Mouse (Mus musculus) stomach, embryonic 14.5 days (tissue): ENCODE measurements around the gene Tmem80. TPM values are rescaled to one million over a fixed set of nuclear protein-coding genes. Genes with fewer than 3 reads are reported as not detected.

Source experiments
- ATAC-seq: fragments of 200-750 bp; cut with Nextera tagmentation; 2 replicates; pipeline ENCODE4 v1.8.0; 2017; ENCODE audit warnings: low read depth, moderate TSS enrichment; ENCODE audit not compliant: insufficient number of reproducible peaks, insufficient read depth, low FRiP score
- H3K27ac ChIP-seq: fragments of 300-500 bp; sonication (generic); 2 replicates; pipeline ENCODE4 v1.5.1; 2014; ENCODE audit warnings: mild to moderate bottlenecking, low read length, moderate library complexity, mixed read lengths
- H3K27me3 ChIP-seq: fragments of 300-500 bp; sonication (generic); 2 replicates; pipeline ENCODE4 v1.6.1; 2014; ENCODE audit warnings: low read length, control low read depth, mixed read lengths; ENCODE audit not compliant: control insufficient read depth, insufficient read depth
- H3K36me3 ChIP-seq: fragments of 300-500 bp; sonication (generic); 2 replicates; pipeline ENCODE4 v1.6.1; 2014; ENCODE audit warnings: mild to moderate bottlenecking, control low read depth, low read length, moderate library complexity, mixed read lengths; ENCODE audit not compliant: control insufficient read depth, insufficient read depth
- H3K4me1 ChIP-seq: fragments of 300-500 bp; sonication (generic); 2 replicates; pipeline ENCODE4 v1.6.1; 2014; ENCODE audit warnings: low read length, control low read depth, mixed read lengths; ENCODE audit not compliant: control insufficient read depth, insufficient read depth
- H3K4me2 ChIP-seq: fragments of 300-500 bp; sonication (generic); replicated peaks from 2 replicates; pipeline ENCODE4 v1.6.1; 2014; ENCODE audit warnings: low read depth, low read length, control low read depth
- H3K4me3 ChIP-seq: fragments of 300-500 bp; sonication (generic); 2 replicates; pipeline ENCODE4 v1.5.1; 2014; ENCODE audit warnings: low read depth, low read length, control low read depth
- H3K9ac ChIP-seq: fragments of 300-500 bp; sonication (generic); replicated peaks from 2 replicates; pipeline ENCODE4 v1.6.1; 2014; ENCODE audit warnings: low read depth, mild to moderate bottlenecking, control low read depth, low read length, moderate library complexity, mixed read lengths
- H3K9me3 ChIP-seq: fragments of 300-500 bp; sonication (generic); 2 replicates; pipeline ENCODE4 v1.6.1; 2016; ENCODE audit warnings: low read depth, low read length, control low read depth; ENCODE audit not compliant: control insufficient read depth
- WGBS: fragments of 180-500 bp; shearing (Covaris S2); extraction: QIAGEN DNeasy Blood & Tissue Kit; methylation state at CpG from one replicate; pipeline ENCODE4 v1.1.7; 2014; 5-methylcytosine and 5-hydroxymethylcytosine counted together
- polyA plus RNA-seq: library from polyadenylated mRNA; unstranded; fragments of >200 nt; fragmentation: Nextera tagmentation; extraction: Ambion mirVana; gene quantifications from 2 replicates; pipeline ENCODE4 v1.2.1, GENCODE M21; 2014

Tmem80 gene
- 30.8 and 32.4 TPM in 2 replicates for polyA plus RNA-seq

GRCm38 (mm10) chr7:141327469-141328372, at the start of gene Tmem80, which contains the start of gene Deaf1:
TSS of gene Tmem80 (plus strand) at chr7:141327739.
TSS of gene Deaf1 (minus strand) at chr7:141327690.
- Histone ChIP-seq H3K4me2 (peak within 1 kb of the TSS; percentile 100), H3K9me3 (no peaks in the 10 kb centered on the region), H3K9ac (peak within 1 kb of the TSS; percentile 87), H3K27ac (peak within 1 kb of the TSS; percentile 99), H3K4me1 (peaks cover 14% of the 10 kb centered on the region), H3K36me3 (peaks cover 15% of the 10 kb centered on the region), H3K27me3 (no peaks in the 10 kb centered on the region), H3K4me3 (peak within 1 kb of the TSS; percentile 65)
- under 1% methylated on average over 105 of the region's 105 CpGs for WGBS
- peak; percentile 95 for ATAC-seq

DNA sequence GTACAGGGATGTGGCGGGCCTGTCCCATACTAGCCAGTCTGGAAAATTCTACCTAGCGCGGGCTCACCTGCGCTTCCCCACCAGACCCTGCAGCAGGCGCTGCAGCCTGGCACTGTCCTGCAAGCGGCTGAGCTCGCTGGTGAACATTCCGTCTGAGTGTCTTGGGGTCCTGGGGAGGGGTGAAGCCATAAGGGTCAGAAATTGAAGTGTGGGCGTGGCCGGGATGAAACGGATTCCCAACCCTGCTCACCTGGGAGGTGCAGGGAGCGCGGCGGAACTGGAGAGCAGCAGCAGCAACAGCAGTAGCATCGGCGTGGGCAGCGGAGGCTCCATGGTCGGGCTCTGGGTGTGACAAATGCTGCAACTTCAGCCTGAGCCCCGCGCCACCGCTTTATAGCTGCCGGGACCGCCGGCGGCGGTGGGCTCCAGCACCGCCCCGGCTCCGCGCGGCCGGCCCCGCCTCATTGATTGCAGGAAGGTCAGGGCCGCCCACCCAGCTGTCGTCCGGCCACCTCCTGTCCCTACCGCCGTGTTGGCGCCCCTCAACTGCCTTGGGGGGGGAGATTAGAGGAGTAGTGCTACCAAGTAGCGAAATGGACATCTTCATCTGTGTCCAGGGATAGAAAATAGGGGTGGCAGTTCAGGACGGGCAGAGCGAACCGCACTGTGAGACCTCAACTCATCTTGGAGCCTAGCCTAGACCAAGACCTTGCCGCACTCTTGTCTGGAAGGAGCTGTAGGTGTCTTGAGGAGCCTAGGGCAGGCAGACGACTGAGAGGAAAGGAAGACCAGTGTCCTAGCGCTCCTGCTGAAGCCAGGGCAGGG, 48.6 kb upstream of the Tmem80 start, which contains the start of gene Sct:
Gene Sct, minus strand, starts transcription at position 368 of the 825 bp plus-strand sequence.
- Histone ChIP-seq H3K9me3 (no peaks in the 10 kb centered on the region), H3K4me1 (peaks cover 7% of the 10 kb centered on the region; the same call in 1 of the 2 replicates), H3K27me3 (no peaks in the 10 kb centered on the region), H3K36me3 (no peaks in the 10 kb centered on the region), H3K27ac (no peak within 1 kb of the TSS), H3K4me2 (peak within 1 kb of the TSS; percentile 74), H3K9ac (peak within 1 kb of the TSS; percentile 28; the same call in 1 of the 2 replicates), H3K4me3 (peak within 1 kb of the TSS; percentile 32)
- peak; percentile 44; the same call in 1 of the 2 replicates for ATAC-seq
- WGBS, result 3% methylated on average over 46 of the region's 46 CpGs

DNA sequence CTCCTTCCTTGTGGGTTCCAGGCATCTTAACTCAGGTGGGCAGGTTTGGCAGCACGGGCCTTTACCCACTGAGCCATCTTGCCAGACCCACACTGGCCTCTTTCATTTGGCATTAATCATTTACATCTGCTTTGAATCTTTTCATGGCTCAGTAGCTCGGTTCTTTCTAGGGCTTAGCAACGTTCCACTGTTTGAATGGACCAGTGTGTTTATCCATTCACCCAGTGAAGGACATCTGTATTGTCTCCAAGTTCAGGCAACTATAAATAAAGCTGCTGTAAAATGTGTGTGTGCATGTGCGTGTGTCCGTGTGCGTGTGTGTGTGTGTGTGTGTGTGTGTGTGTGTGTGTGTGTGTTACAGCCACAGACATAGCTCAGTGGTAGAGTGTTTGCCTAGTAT, 46.1 kb upstream of the Tmem80 start:
- Histone ChIP-seq H3K36me3 (no peaks in the 10 kb centered on the region), H3K9me3 (no peaks in the 10 kb centered on the region), H3K4me3 (no peak overlapping the region), H3K4me1 (peaks cover 7% of the 10 kb centered on the region; the same call in 1 of the 2 replicates), H3K27me3 (no peaks in the 10 kb centered on the region), H3K4me2 (no peak overlapping the region), H3K27ac (no peak overlapping the region), H3K9ac (no peak overlapping the region)
- WGBS, result 50% methylated on average over 6 of the region's 6 CpGs
- ATAC-seq, result no peak

GRCm38 (mm10) chr7:141282756-141283155, 44.8 kb upstream of the Tmem80 start:
- Histone ChIP-seq H3K9me3 (no peaks in the 10 kb centered on the region), H3K4me2 (no peak overlapping the region), H3K9ac (no peak overlapping the region), H3K4me1 (peaks cover 7% of the 10 kb centered on the region; the same call in 1 of the 2 replicates), H3K27ac (no peak overlapping the region), H3K4me3 (no peak overlapping the region), H3K36me3 (no peaks in the 10 kb centered on the region), H3K27me3 (no peaks in the 10 kb centered on the region)
- 84% methylated on average over 4 of the region's 4 CpGs for WGBS
- ATAC-seq, result no peak

DNA sequence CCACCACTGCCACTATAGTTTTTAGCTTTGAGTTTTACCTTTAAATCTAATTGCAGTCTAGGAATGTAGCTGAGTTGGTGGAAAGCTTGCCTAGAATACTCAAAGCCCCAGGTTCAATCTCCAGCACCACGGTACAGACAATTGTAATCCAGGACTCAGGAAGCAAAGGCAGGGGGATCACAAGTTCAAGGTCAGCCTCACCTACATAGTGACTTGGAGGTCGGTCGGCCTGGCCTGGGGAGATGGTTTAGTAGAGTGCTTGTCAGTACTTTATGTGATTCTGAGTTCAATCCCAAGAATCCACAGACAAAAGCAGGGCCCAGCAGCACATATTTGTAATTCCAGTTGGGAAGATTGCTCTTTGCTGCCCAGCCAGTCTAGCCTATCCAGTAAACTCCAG, 39.5 kb upstream of the Tmem80 start:
- Histone ChIP-seq H3K4me3 (no peak overlapping the region), H3K27ac (no peak overlapping the region), H3K9ac (no peak overlapping the region), H3K27me3 (peaks cover 11% of the 10 kb centered on the region), H3K4me2 (no peak overlapping the region), H3K36me3 (no peaks in the 10 kb centered on the region), H3K4me1 (no peaks in the 10 kb centered on the region), H3K9me3 (no peaks in the 10 kb centered on the region)
- ATAC-seq, result no peak
- WGBS, result 70% methylated on average over 3 of the region's 3 CpGs

GRCm38 (mm10) chr7:141291921-141292582, 35.5 kb upstream of the Tmem80 start, which contains the start of gene Drd4:
TSS of gene Drd4 (plus strand) at chr7:141292006.
- H3K4me1 ChIP-seq, result 0 out of 2 replicates have a peak, but pooled peaks cover 13% of the 10 kb centered on the region
- peak; percentile 79; the same call in 1 of the 2 replicates for ATAC-seq
- no peaks in the 10 kb centered on the region for H3K36me3 ChIP-seq
- peak within 1 kb of the TSS; percentile 40 for H3K4me3 ChIP-seq
- H3K27ac ChIP-seq, result no peak within 1 kb of the TSS
- peaks cover 31% of the 10 kb centered on the region for H3K27me3 ChIP-seq
- H3K9ac ChIP-seq, result no peak within 1 kb of the TSS
- H3K9me3 ChIP-seq, result no peaks in the 10 kb centered on the region
- H3K4me2 ChIP-seq, result peak within 1 kb of the TSS; percentile 85
- 3% methylated on average over 44 of the region's 46 CpGs for WGBS

GRCm38 (mm10) chr7:141292583-141293388, 34.8 kb upstream of the Tmem80 start:
- ATAC-seq, result no peak
- WGBS, result 49% methylated on average over 15 of the region's 15 CpGs
- H3K36me3 ChIP-seq, result 0 out of 2 replicates have a peak, but pooled peaks cover 4% of the 10 kb centered on the region
- H3K9me3 ChIP-seq, result no peaks in the 10 kb centered on the region
- H3K27ac ChIP-seq, result no peak overlapping the region
- H3K9ac ChIP-seq, result no peak overlapping the region
- H3K4me3 ChIP-seq, result no peak overlapping the region
- no peak overlapping the region for H3K4me2 ChIP-seq
- peaks cover 31% of the 10 kb centered on the region for H3K27me3 ChIP-seq
- 0 out of 2 replicates have a peak, but pooled peaks cover 13% of the 10 kb centered on the region for H3K4me1 ChIP-seq
